Mouse (Mus musculus) liver, adult 2 months (tissue): Measurements from ENCODE around the gene Snrpa1. TPM values are rescaled to one million over a fixed set of nuclear protein-coding genes. Genes with fewer than 3 reads are reported as not detected.

Experiments used
- DNase-seq: peaks from one replicate; pipeline ENCODE4 v3.0.0-alpha.2; 2011; ENCODE audit warnings: low read depth, low spot score; ENCODE audit errors: extremely low read depth
- H3K27ac ChIP-seq: fragments of 200-500 bp; replicated peaks from 2 replicates; pipeline ENCODE4 v1.5.1; 2012; ENCODE audit warnings: low read depth, mild to moderate bottlenecking, control low read depth, inconsistent platforms, low read length; ENCODE audit not compliant: insufficient read depth
- H3K27me3 ChIP-seq: fragments of 200-500 bp; 2 replicates; pipeline ENCODE4 v1.6.1; 2012; ENCODE audit warnings: mild to moderate bottlenecking, moderate library complexity, low read length, inconsistent platforms; ENCODE audit not compliant: control insufficient read depth, insufficient read depth
- H3K36me3 ChIP-seq: fragments of 200-500 bp; 2 replicates; pipeline ENCODE4 v1.6.1; 2012; ENCODE audit warnings: low read length, inconsistent platforms; ENCODE audit not compliant: control insufficient read depth, insufficient read depth
- H3K4me1 ChIP-seq: fragments of 200-500 bp; 2 replicates; pipeline ENCODE4 v1.6.1; 2011; ENCODE audit warnings: low read length; ENCODE audit not compliant: control insufficient read depth, insufficient read depth
- H3K4me3 ChIP-seq: fragments of 200-500 bp; 2 replicates; pipeline ENCODE4 v1.5.1; 2011; ENCODE audit warnings: low read depth, mild to moderate bottlenecking, control low read depth, low read length, moderate library complexity; ENCODE audit not compliant: insufficient read depth
- H3K79me2 ChIP-seq: fragments of 200-500 bp; 2 replicates; pipeline ENCODE4 v1.6.1; 2012; ENCODE audit warnings: inconsistent platforms, mild to moderate bottlenecking, low read length, moderate library complexity; ENCODE audit not compliant: control insufficient read depth, insufficient read depth
- H3K9ac ChIP-seq: fragments of 200-500 bp; 2 replicates; pipeline ENCODE4 v1.6.1; 2012; ENCODE audit warnings: low read depth, mild to moderate bottlenecking, control low read depth, inconsistent platforms, low read length
- CTCF ChIP-seq: fragments of 200-500 bp; IDR thresholded peaks from 2 replicates; pipeline ENCODE4 v1.5.1; 2011; ENCODE audit warnings: low read depth, low read length, control low read depth
- POLR2A ChIP-seq: fragments of 200-500 bp; IDR thresholded peaks from 2 replicates; pipeline ENCODE4 v1.6.1; 2011; ENCODE audit warnings: low read length, control low read depth; ENCODE audit not compliant: insufficient read depth; ENCODE audit errors: extremely low read depth
- WGBS: fragments of 180-500 bp; shearing (Covaris S2); methylation state at CpG from one replicate; pipeline ENCODE4 v1.1.7; 2018; 5-methylcytosine and 5-hydroxymethylcytosine counted together
- polyA plus RNA-seq: library from polyadenylated mRNA; depleted of rRNA; stranded (reverse); fragments of >200 nt; gene quantifications from 2 replicates; pipeline ENCODE4 v1.2.3, GENCODE M21; 2012
- total RNA-seq: library from RNA; depleted of rRNA; stranded (reverse); fragments of >200 nt; gene quantifications from 2 replicates; pipeline ENCODE4 v1.2.3, GENCODE M21; 2014

Gene Snrpa1
- total and polyA plus RNA-seq, 2 experiments = 9.8 to 18.9 TPM

- Histone ChIP-seq H3K4me1 (peaks cover 4% of the 10 kb centered on the region; the same call in 1 of the 2 replicates), H3K9ac (no peak overlapping the region), H3K4me3 (no peak overlapping the region), H3K36me3 (peaks cover 70% of the 10 kb centered on the region), H3K79me2 (no peaks in the 10 kb centered on the region; the same call in 1 of the 2 replicates), H3K27ac (no peak overlapping the region), H3K27me3 (no peaks in the 10 kb centered on the region)
- TF ChIP-seq CTCF (no peak), POLR2A (no peak)
- no peak for DNase-seq
- 94% methylated on average over 4 of the region's 4 CpGs for WGBS
These were observed 28.8 kb downstream of the Snrpa1 start for GRCm38 (mm10) chr7:66087652-66088051.

DNA sequence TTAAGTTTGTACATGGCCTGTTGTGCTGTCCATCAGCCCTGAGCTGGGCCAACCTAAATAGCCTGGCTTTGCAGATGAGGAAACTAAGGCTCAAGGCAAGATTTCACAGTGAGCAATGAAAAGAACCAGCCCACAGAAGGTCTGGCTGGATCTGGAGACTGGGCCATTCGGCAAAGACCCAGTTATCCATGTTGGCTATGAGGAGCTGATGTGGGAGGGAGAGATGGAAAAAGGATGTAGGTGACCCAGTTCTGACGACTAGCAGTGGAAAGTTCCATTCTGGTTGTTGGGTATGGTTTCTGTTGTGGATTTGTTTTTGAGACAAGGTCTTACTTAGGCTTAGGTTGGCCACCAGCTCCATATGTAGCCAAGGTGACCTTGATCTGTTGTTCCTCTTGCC lies 29.3 kb downstream of the Snrpa1 start:
- 80% methylated on average over 2 of the region's 2 CpGs for WGBS
- H3K36me3 ChIP-seq = peaks cover 67% of the 10 kb centered on the region

DNA sequence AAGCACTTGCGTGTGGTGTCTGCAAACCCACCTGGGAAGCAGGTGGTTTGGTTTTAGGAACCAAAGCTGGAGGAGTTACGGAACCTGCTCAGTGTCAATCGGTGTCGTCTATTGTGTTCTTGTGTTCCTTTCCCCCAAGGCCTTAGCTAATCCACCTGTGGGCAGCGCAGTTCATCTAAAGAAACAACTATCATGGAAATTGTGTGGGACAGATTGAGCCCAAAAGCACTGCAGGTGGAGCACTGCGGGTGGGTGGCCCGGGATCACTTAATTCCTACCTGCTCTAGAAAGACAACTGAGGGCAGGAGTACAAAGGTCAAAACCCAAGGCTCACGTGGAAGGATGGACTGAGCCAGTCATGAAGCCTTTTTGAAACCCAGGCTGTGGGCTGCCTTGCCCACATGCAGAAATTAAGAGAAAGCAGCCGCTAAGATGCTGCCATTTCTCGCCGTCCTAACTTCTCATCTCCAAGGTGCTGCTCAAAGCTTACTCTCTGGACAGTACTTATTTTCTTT lies 31.9 kb downstream of the Snrpa1 start:
- no peaks in the 10 kb centered on the region for H3K4me1 ChIP-seq
- peak; percentile 51 for DNase-seq
- WGBS = 80% methylated on average over 11 of the region's 11 CpGs
- H3K4me3 ChIP-seq = no peak overlapping the region
- no peak for TF ChIP-seq CTCF
- TF ChIP-seq POLR2A = no peak
- no peaks in the 10 kb centered on the region for H3K27me3 ChIP-seq
- no peak overlapping the region for H3K9ac ChIP-seq
- no peaks in the 10 kb centered on the region for H3K79me2 ChIP-seq
- peaks cover 45% of the 10 kb centered on the region for H3K36me3 ChIP-seq
- no peak overlapping the region for H3K27ac ChIP-seq

More for the DNA sequence above, 29.3 kb downstream of the Snrpa1 start:
- TF ChIP-seq CTCF (no peak), POLR2A (no peak)
- no peaks in the 10 kb centered on the region for H3K27me3 ChIP-seq
- H3K79me2 ChIP-seq = no peaks in the 10 kb centered on the region; the same call in 1 of the 2 replicates
- no peak overlapping the region for H3K4me3 ChIP-seq
- H3K27ac ChIP-seq = no peak overlapping the region
- H3K9ac ChIP-seq = no peak overlapping the region
- no peak for DNase-seq
- H3K4me1 ChIP-seq = peaks cover 4% of the 10 kb centered on the region; the same call in 1 of the 2 replicates

DNA sequence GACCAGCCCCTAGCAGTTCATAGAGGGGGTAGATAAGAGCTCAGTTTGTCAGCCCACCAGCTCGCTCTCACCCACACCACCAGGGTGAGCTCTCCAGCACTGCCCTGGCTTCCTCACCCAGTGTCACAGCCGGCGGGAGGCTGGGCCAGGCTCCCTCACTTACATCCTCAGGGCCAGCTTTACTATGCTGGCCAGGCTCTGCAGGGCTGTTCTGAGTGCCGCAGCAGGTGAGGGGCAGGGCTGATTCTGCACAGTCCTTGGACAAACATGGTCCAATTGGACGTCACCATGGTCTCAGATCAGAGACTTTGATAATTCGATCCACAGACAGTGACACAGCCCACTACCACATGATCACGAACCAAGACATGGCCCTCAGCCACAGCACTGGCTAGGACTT lies 32.8 kb downstream of the Snrpa1 start:
- H3K9ac ChIP-seq = no peak overlapping the region
- no peaks in the 10 kb centered on the region for H3K79me2 ChIP-seq
- peaks cover 38% of the 10 kb centered on the region for H3K36me3 ChIP-seq
- 88% methylated on average over 7 of the region's 7 CpGs for WGBS
- no peak for DNase-seq
- H3K4me1 ChIP-seq = no peaks in the 10 kb centered on the region
- no peak overlapping the region for H3K27ac ChIP-seq
- no peaks in the 10 kb centered on the region for H3K27me3 ChIP-seq
- no peak overlapping the region for H3K4me3 ChIP-seq
- TF ChIP-seq POLR2A = no peak
- no peak for TF ChIP-seq CTCF

DNA sequence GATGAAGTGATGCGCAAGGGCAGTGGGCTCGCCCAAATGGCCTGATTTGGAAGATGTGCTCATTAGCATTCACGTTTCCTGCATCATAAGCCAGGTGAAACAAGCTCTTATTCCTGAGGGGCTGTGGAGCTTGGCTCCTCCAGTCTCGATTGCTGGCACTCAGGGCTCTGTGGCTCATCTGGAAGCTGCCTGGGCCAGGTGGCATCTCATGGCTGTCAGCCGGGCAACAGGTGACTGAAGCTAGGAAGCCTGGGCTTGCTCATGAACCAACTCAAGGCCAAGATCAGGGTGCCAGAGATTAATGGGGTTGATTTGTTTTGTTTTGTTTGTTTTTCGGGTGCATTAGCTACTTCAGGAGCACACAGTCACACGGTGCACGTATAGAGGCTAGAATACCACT lies 33.9 kb downstream of the Snrpa1 start:
- no peaks in the 10 kb centered on the region for H3K79me2 ChIP-seq
- H3K9ac ChIP-seq = no peak overlapping the region
- TF ChIP-seq CTCF = no peak
- no peak for DNase-seq
- H3K27ac ChIP-seq = no peak overlapping the region
- H3K27me3 ChIP-seq = no peaks in the 10 kb centered on the region
- H3K4me3 ChIP-seq = no peak overlapping the region
- no peaks in the 10 kb centered on the region for H3K4me1 ChIP-seq
- WGBS = 88% methylated on average over 8 of the region's 8 CpGs
- H3K36me3 ChIP-seq = peaks cover 28% of the 10 kb centered on the region

DNA sequence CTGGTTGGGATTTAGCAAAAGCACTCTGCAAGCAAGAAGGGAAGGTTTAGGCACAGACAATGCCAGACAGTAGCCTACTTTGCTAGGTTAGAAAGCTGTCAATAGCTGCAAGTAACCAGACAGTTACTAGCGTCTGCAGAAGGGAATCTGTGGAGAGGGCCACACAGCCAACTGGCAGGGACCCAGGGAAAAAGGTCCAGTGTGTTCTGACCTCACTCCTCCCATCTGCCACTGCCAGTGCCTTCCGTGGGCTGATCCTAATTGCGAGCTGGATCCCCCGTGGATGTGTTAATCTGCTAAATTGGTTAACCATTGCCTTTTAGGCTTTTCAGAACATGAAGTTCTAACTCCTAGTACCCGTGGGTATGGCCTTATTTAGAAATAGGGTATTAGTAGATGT lies 35.3 kb downstream of the Snrpa1 start:
- 40% methylated on average over 5 of the region's 5 CpGs for WGBS
- no peak overlapping the region for H3K27ac ChIP-seq
- DNase-seq = peak; percentile 46

More for the DNA sequence above, 35.3 kb downstream of the Snrpa1 start:
- TF ChIP-seq CTCF (no peak), POLR2A (no peak)
- Histone ChIP-seq H3K36me3 (peaks cover 14% of the 10 kb centered on the region), H3K27me3 (no peaks in the 10 kb centered on the region), H3K4me3 (no peak overlapping the region), H3K4me1 (no peaks in the 10 kb centered on the region), H3K9ac (no peak overlapping the region), H3K79me2 (no peaks in the 10 kb centered on the region)
